Mouse (Mus musculus): ENCODE data around the gene Gm10073.

Gm10073 gene

DNA sequence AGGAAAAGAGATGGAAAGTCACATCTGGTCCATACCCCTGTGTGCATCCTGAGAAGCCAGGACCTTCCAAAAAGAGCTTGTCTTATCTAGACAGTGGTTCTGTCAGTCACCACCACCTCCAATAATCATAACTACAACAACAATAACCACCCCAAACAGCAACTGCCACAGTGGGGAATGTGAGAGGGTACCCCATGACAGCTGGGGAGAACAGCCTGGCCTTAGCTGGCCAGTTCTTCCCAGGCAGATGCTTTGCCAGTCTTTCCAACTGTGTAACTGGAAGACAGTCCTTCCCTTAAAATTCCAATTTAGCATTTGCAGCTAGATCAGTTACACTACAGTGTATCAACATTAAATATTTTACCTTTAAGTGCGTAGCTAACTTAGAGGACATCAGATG is 22.4 kb downstream of the Gm10073 start:
- no peak for DNase-seq (ENCODE audit: low read depth, low spot score)

DNA sequence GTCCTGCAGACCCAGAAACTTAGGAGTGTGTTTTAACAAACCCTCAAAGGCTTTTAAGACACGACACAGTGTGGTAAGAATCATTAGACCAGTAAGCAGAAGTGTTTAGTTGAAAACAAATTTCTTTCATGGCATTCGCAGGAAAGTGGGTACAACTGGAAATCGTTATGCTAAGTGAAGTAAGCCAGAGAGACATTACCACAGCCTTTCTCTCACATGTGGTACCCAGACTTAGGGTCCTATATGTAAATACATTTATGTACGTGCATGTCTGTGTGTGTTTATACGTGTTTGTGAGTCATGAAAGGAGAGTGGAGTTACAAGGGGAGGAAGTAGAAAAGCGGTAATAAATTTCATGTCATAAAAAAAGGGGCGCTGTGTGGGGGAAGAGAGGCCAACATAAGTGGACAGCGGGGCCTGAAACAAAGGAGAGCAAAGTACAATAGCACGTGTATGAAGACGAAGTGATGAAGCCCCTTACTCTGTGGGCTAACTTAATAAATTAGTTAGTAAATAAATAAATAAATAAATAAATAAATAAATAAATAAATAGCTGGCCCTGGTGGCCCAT is 24.8 kb downstream of the Gm10073 start:
- no peak for DNase-seq (ENCODE audit: low read depth, low spot score)

DNA sequence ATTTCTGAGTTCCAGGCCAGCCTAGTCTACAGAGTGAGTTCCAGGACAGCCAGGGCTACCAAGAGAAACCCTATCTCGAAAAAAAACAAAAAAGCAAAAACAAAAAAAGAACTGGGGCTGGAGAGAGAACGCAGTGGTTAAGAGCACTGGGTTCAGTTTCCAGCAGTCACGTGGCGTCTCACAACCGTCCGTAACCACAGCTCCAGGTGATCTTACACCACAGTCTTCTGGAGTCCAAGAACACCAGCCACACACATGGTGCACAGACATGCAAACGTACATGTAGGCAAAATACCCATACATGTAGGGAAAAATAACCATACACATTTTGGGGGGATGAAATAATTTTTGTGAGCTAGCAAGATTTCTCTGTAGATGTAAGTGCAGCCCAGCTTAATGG is 26.5 kb downstream of the Gm10073 start:
- DNase-seq (ENCODE audit: low read depth, low spot score) = no peak

DNA sequence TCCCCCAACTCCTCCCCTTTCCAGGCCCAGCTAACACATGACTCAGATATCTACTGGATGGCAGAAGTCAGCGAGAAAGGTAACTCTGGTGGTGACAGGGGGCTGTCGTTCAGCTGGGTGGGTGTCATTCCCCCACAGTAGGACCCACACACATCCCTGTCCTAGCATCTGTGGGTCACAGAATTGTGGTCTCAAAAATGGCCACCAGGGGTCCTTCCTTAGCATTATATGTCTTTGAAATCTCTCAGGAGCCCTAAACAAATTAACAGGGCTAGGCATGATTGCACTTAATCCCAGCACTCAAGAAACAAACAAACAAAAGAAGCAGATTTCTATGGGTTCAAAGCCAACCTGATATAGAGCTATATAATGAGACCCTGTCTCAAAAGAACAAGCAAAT is 28.1 kb downstream of the Gm10073 start:
- no peak for DNase-seq (ENCODE audit: low read depth, low spot score)

DNA sequence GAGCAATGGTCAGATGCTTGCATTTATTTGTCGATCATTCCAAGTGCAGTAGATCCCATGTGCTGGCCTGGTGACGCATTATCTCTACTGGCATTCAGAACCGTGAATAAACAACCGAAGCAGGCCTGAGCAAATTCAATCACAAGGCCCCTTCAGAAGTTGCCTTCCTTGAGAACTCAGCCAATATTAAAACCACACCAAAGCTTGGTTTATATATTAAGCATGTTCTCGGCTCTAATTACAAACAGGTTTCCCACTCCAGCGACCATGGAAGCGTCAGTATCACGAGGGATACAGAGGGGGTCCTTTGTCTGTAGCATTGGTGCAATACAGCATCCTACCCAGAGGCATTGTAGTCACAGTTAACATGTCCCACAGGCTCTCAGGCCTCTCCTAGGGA is 30.2 kb downstream of the Gm10073 start:
- no peak for DNase-seq (ENCODE audit: low read depth, low spot score)

DNA sequence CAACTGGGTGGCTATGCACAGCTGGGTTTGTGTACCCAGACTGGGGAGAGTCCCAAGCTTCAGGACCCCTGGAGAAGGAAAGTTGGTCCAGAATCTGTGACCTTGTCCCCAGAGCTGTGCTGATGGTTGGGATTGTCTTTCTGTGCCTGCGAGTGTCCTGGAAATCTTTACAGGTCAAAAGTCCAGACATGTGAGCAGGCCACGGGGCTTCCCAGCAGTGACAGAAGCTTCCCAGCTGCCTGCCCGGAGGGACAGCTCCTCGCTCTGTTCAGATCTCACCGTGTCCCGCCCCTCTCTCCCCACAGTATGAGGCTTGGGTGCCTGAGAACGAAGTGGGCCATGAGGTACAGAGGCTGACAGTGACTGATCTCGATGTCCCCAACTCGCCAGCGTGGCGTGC is 32.3 kb downstream of the Gm10073 start:
- DNase-seq (ENCODE audit: low read depth, low spot score) = no peak

DNA sequence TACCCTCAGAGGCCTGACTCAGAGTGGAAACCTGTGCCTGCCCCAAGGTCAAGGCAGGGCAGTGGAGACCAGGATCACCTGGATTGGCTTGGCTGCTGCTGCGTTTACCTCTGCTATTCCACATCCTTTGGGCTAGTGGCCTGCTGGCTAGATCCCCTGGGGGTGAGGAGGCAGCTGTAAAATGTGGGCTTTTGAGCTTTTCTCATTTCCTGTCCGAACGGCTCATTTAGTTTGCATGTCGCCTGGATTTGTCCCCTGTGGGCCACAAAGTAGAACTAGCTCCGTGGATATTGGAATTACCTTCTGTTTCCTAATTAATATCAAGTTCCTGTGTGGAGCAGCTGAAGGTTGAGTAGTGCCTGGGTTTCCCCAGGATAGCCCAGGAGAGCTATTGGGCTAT is 34.1 kb downstream of the Gm10073 start:
- DNase-seq (ENCODE audit: low read depth, low spot score) = no peak

DNA sequence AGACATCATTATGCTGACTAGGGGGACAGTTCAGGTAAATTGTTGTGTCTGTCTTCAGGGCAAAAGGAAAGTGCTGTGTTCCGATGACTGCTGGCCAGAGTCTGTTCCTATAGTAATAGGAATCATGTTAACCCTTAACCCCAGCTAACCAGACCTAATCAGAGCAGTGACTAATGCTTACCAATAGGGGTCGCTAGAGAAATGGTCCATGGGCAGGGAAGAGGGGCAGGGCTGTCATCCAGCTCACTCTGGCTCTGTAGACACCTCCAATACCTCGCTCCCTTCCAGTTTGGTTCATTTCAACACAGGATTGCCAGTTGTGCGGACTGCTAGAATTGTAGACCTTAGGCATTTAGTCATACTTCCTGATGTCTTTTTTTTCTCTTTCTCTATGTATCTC is 37.8 kb downstream of the Gm10073 start:
- no peak for DNase-seq (ENCODE audit: low read depth, low spot score)

DNA sequence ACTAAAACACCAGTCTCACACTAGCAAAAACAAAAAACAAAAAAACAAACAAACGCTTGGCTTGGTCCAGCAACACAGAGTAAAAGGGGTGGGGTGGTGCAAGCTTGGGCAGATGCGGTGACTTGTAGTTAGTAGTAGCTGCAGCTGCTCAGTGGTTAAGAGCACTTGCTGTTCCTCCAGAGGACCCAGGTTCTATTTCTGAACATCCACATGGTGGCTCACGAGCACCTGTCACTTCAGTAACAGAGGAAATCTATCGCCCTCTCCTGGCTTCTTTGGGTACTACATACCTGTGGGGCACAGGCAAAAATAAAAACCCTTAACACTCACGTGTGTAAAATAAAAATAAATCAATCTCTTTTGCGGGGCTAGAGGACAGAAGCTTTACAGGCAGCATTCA is 38.8 kb downstream of the Gm10073 start:
- no peak for DNase-seq (ENCODE audit: low read depth, low spot score)

DNA sequence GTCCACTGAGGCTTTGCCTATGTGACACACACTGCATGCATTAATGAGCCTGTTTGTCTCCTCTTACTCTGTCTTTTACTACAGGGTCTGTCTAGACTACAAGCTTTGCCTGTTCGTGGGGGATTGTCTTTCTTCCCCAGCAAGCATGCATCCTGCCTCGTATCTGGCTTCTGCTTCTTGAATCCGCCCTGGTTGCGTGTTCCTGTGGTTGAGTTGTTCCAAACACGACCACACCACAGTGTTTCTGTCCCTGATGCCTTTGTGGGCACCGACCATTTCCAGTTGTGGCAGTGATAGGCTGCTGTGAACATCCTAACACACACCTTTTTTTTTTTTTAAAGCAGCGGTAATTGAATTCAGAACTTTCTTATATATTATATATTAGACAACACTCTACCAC is 39.6 kb downstream of the Gm10073 start:
- no peak for DNase-seq (ENCODE audit: low read depth, low spot score)

DNA sequence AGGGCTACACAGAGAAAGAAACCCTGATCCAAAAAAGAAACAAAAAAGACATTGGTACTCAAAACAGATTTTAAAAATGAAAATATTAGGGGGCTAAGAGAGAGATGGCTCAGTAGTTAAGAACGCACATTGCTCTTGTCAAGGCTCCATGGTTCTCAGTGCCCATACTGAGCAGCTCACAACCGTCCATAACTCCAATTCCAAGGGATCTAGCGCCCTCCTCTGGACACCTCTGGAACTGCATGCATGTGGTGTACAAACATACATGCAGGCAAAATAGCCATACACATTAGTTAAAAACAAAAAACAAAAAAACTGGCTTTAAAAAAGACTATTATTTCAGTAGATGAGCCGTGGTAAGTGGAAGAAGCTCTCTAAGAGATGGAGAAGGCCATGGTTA is 42.7 kb downstream of the Gm10073 start:
- no peak for DNase-seq (ENCODE audit: low read depth, low spot score)

DNA sequence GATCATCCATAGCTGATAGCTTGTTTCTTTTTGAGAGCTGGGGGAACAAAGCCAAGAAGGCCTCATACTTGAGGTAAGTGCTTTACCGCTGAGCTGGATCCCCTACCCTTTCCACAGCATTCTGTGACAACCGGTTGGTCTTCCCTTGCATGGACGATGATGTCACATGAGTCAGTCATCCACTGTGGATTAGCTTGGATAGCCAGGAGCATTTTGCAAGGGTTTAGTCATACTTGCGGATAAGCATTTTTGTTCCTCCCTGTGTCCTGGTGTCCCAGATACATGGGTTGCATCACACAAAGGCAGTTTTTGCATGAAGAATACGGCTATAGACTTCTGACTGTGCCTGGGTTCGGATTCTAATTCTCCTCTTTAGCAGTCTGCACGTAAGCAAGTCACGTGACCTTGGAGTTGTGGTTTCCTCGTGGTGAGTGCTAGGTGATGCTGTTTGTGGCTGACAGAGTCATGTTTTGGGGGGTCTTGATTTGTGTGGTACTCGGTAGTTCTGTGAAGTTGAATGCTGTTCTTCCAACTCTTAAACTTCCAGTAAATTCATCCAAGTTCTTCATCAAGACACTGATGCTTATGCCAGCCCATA is 43.3 kb downstream of the Gm10073 start:
- no peak for DNase-seq (ENCODE audit: low read depth, low spot score)

DNA sequence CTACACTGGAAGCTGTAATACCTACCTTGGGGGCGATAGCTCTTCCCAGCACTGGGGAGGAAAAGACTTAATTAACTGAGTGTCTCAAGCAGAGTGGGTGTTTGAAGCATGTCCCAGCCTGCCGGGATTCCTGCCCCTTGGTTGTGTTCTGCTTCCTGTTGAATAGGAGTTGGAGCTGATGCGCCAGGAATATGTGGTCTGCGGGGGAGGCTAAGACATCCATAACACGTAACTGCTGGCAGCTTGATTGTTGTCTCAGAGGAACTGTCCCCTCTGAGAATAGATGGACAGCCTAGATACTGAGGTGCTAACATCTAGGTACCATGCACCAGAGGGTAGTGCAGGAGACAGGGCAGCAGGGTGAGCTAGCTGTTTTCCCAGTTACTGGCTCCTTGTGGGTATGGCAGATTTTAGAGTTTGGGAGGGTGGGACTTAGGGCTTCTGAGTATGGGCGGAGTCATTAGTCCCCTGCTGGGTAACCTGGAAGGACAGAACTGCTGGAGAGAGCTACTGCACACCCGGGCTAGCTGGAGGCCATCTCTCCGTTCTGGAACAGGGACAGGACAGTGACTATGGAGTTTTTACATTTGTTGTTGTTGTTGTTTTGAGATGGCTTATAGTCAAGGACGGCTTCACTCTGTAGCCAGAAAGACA is 44.5 kb downstream of the Gm10073 start:
- DNase-seq (ENCODE audit: low read depth, low spot score) = no peak

DNA sequence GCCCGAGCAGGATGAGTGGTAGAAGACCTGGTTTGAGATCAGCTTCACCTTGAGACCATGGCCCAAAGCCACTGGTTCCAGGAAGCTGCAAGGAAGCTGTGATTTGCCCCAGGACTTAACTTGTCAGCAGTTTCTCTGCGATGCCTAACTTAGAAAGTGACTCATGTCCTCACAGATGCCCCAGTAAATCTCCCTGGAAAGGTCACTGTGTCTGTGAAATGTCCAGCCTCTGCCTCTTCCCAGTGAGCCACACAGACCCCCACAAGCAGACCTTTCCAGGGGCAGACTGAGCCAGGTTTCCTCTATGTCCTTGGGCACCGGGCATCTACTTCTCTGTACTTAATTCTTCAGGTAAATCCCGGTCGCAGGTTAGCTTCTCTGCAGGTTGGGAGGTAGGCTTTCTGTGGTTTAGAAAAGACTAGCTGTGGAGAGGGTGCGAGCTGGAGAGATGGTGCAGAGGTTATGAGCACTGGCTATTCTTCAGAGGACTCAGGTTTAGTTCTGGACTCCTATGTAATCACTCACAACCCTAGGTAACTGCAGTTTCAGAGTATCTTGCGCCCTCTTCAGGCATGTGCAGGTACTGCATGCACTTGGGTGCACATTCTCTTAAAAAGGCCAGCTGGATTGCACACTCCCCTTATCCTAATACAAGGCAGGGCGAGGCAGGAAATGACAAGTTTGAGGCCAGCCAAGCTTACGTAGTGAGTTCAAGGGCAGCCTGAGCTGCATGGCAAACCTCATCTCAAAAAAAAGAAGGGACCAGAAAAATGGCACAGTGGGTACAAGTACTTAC is 45.8 kb downstream of the Gm10073 start:
- DNase-seq (ENCODE audit: low read depth, low spot score) = no peak

DNA sequence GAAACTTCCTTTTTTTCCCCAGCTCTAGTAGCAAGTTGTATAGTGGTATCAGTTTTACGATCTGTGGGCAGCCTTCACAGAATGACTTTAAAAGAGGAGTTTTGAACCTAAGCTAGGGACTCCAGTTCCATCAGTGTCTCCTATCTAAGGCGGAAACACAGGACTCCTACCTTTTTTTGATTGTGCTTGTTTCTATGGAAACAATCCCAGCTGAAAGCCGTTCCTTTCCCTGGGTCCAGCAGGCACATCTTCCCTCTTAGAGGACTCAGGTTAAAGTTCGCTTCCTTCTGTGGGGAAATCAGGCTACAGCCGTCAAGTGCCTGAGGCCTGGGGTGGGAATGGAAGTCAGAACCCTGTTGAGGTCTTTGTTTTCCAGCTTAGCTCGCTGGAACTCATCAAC is 46.5 kb downstream of the Gm10073 start:
- no peak for DNase-seq (ENCODE audit: low read depth, low spot score)
